Mouse (Mus musculus) stomach, adult 2 months (tissue): Measurements from ENCODE around the gene Gm9044. TPM values are rescaled to one million over a fixed set of nuclear protein-coding genes. Genes with fewer than 3 reads are reported as not detected.

Experiments used
- polyA plus RNA-seq: library from polyadenylated mRNA; depleted of rRNA; stranded (reverse); fragments of >200 nt; gene quantifications from 2 replicates; pipeline ENCODE4 v1.2.3, GENCODE M21; 2012; rRNA removed

Gm9044 gene
- polyA plus RNA-seq = not detected in 2 replicates

GRCm38 (mm10) chr10:118332308-118332707 is at the start of gene Gm9044:
Gene Gm9044 (minus strand): TSS chr10:118332408.

GRCm38 (mm10) chr10:118354005-118354404 is 21.8 kb upstream of the Gm9044 start, which contains the start of gene Gm9049:
Gene Gm9049 (minus strand): TSS chr10:118354105.

GRCm38 (mm10) chr10:118348579-118348978 is 16.4 kb upstream of the Gm9044 start, which contains the start of gene Gm9048:
Gene Gm9048 (minus strand): TSS chr10:118348679.

DNA sequence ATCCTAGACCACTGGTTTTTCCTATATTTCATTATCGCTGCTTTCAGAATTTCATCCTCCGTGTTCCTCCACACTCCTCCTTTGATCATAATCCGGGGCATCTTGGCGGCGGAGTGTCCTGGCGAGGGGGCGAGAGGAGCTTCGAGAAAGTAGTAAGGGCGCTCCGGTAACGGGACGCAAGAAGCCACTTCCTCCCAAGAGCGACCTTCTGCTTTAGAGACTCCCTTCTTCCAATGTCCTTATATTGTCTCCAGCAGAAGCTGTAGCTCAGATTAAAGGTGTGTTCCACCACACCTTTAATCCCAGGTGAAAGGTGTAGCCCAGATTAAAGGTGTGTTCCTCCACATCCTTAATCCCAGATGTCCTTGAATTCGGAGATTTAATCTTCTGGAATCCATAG is 10.9 kb upstream of the Gm9044 start, which contains the start of gene Gm9046:
TSS of gene Gm9046 (minus strand) at position 101 of the 400 bp plus-strand sequence.

GRCm38 (mm10) chr10:118337731-118338130 is 5.5 kb upstream of the Gm9044 start, which contains the start of gene Gm9045:
Gene Gm9045 (minus strand): TSS chr10:118337831.

DNA sequence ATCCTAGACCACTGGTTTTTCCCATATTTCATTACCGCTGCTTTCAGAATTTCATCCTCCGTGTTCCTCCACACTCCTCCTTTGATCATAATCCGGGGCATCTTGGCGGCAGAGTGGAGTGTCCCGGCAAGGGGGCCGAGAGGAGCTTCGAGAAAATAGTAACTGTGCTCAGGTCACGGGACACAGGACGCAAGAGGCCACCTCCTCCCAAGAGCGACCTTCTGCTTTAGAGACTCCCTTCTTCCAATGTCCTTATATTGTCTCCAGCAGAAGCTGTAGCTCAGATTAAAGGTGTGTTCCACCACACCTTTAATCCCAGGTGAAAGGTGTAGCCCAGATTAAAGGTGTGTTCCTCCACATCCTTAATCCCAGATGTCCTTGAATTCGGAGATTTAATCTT is 5.3 kb downstream of the Gm9044 start, which contains the start of gene Gm9040:
TSS of gene Gm9040 (minus strand) at position 101 of the 400 bp plus-strand sequence.

GRCm38 (mm10) chr10:118294938-118295337 is 37.3 kb downstream of the Gm9044 start, which contains the start of gene Iltifb:
Gene Iltifb (minus strand): TSS chr10:118295038.

Other genes with a start within 250 kb of the Gm9044 start
- 0.31 and 0.81 TPM in 2 replicates for gene Mdm1, start 190.6 kb downstream of the Gm9044 start, polyA plus RNA-seq
- gene Il22, start 127.5 kb downstream of the Gm9044 start, polyA plus RNA-seq = not detected in 2 replicates
- gene Gm32717, start 91.6 kb downstream of the Gm9044 start, polyA plus RNA-seq = not detected in 2 replicates
- not detected in 2 replicates for gene Gm32802, start 73.7 kb downstream of the Gm9044 start, polyA plus RNA-seq
- not detected in 2 replicates for gene Iltifb, start 37.4 kb downstream of the Gm9044 start, polyA plus RNA-seq
- gene Gm9040, start 5.4 kb downstream of the Gm9044 start, polyA plus RNA-seq = not detected in 2 replicates
- not detected in 2 replicates for gene Gm9045, start 5.4 kb upstream of the Gm9044 start, polyA plus RNA-seq
- gene Gm9046, start 10.8 kb upstream of the Gm9044 start, polyA plus RNA-seq = not detected in 2 replicates
- not detected in 2 replicates for gene Gm9048, start 16.3 kb upstream of the Gm9044 start, polyA plus RNA-seq
- not detected in 2 replicates for gene Gm9049, start 21.7 kb upstream of the Gm9044 start, polyA plus RNA-seq
- gene Ifng, start 108.6 kb upstream of the Gm9044 start, polyA plus RNA-seq = not detected in 2 replicates